Mouse (Mus musculus): ENCODE results near the gene Gm20388.

Gene Gm20388

DNA sequence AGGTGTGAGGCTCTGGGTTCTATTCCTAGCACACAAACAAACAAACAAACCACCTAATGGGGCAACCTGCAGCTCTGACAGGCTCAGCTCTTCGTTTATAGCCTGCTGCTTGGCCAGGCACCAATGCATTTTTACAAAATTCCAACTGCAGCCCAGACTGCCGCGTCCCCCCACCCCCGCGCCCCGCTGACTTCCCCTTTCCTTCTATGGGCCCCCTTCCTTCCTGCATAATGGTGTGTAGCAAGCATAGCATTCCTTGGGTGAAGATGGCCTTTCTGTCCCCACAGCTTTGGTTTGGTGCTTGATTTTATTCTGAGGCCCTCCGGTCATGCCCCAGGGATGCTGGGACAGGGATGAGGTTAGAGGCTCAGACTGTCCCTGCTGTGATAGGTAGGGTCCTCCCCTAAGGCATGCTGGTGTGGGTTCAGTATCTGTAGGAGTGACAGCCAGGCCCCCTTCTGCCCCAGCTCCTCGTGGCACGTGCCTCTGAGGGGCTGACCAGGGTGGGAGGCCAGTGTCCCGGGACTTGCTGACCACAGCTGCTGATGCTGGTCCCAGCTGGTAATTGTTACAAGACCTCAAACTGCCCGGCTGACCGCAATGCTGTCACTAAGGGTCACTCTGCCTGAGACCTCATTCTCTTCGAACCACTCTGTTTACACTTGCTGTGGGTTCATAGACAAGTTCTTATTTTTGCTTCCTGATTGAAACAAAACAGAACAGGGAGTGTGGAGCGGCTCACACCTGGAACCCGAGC, 103.8 kb downstream of the Gm20388 start:
- DNase-seq: peak; percentile 75

GRCm38 (mm10) chr8:120015916-120016315, 105.3 kb downstream of the Gm20388 start:
- no peak for DNase-seq

DNA sequence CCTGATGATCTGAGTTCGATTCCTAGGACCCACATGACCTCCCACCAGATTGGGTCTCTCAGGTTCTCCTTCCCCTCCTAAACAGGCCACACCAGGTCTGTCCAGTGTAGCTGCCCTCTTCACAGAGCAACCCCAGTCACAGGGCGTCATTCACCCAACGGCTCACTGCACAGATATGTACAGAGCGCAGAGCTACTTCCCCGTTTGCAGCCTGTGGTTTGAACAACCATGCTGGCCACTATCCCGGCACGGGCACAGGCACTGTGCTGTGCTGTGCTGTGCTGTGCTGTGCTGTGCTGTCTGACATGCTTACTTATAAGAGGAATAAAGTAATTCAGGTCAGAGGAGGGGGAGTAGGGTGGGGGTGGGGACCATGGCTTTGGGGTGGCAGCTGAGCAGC, 105.8 kb downstream of the Gm20388 start:
- no peak for DNase-seq

GRCm38 (mm10) chr8:120017349-120017748, 106.7 kb downstream of the Gm20388 start:
- DNase-seq: no peak

DNA sequence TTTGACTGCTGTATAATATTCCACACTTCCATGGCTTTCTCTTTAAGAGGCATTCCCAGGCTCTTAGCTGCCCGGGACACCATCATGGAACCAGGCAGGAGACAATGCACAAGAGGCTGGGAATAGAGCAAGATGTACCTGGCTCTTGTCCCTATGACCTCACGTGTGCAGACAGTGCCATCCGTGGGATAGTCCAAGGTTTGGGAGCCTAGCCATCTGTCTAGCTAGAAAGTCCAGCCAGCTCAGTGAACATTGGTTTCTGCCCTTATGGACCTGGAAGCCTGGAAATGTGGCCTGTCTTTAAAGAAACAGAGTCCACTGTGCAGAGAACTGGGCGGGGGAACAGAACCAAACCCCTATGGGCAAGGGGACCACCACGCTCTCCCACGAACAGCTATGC, 107.1 kb downstream of the Gm20388 start:
- DNase-seq: no peak

DNA sequence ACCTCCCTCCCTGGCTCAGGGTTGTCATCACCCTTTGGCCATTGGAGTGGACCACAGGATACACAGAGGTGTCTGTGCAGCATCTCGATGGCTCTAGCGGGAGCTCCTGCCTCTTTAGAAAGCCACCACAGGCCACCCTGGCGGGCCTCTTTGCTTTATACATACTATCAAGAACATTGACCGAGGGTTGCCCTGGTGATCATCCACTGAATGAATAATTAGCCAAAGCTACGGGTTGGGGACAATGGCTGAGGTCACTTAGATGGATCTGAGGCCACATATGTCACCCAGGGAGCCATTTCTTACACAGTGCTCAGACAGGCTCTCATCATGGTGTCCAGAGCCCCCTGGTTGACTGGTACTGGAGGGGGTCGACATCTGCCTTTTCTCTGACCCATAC, 107.7 kb downstream of the Gm20388 start:
- DNase-seq: no peak

GRCm38 (mm10) chr8:120019297-120019696, 108.7 kb downstream of the Gm20388 start:
- DNase-seq: no peak

GRCm38 (mm10) chr8:120020298-120020697, 109.7 kb downstream of the Gm20388 start:
- no peak for DNase-seq

DNA sequence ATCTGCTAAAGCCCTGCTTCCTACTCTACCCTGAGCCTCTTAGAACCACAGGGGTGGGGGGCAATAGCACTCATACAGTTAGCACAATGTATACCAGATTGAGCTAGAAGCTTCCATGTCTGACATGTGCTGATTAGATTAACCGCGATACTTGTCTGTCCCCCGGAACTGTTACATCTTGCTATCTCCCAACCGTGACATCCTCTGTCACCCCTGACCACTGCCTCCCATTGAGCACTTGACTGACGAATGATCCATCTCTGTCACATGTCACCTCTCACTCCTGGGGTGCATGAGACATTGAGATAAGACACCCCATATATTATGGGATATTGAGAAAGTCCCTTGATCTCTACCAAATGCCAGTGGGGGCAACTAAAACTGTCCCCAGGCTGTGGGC, 115.6 kb downstream of the Gm20388 start:
- no peak for DNase-seq

- no peak for DNase-seq
Measured at GRCm38 (mm10) chr8:120026991-120027390, 116.3 kb downstream of the Gm20388 start.

DNA sequence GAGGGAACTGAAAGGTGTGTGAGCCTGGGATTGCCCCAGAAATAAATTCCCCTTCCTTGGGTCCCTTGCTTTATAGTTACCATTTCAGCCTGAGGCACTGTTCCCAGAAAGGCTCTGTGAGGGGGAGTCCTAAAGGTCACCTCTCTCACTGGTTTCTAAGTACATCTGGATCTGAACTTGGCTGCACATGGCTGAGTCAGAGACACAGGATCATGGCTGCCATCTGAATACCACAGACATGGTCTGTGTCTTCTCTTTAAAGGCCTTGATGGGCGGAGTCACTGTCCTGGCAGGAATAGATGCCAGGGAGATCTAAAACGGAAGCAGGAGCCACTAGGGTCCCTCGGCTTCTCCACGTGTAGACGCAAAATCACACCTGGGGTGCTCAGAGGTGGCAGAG, 119.8 kb downstream of the Gm20388 start:
- no peak for DNase-seq

DNA sequence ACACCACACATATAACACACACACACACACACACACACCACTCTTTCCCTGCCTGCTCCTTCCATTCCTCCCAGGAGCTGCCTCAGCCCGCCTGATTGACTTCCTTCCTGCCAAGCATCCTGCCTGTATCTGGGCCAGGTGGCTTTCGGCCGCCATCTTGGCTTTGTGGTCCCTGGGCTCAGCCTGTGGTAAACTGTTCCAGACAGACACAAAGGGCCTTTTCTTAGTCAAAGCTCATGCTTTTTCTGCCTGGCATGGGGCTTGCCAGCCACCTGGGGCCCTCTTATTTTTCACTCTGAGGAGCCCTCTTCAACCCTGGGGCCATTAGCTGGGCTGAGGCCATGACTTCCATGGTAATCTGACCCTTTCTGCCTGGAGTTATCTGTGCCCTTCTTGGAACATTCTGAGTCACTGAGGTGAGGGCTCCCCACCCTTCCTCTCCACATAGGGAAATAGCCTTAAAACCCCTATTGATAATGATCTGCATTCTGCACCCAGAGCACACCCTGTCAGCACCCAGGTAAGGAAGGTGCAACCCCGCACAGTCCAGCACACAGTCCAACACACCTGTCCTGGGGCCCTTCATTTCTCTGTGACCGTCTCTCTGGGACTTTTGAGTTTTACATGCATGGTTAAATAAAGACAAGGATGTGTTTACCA, 122.0 kb downstream of the Gm20388 start:
- DNase-seq: no peak

- DNase-seq: no peak
Measured at GRCm38 (mm10) chr8:120034471-120034870, 123.8 kb downstream of the Gm20388 start.

- DNase-seq: no peak
Measured at GRCm38 (mm10) chr8:120036111-120036510, 125.5 kb downstream of the Gm20388 start.

GRCm38 (mm10) chr8:120036578-120036977, 125.9 kb downstream of the Gm20388 start:
- no peak for DNase-seq

- peak; percentile 57 for DNase-seq
Measured at GRCm38 (mm10) chr8:120037199-120037598, 126.6 kb downstream of the Gm20388 start.

- no peak for DNase-seq
Measured at GRCm38 (mm10) chr8:120037611-120038010, 127.0 kb downstream of the Gm20388 start.

- DNase-seq: no peak
Measured at GRCm38 (mm10) chr8:120038741-120039140, 128.1 kb downstream of the Gm20388 start.

DNA sequence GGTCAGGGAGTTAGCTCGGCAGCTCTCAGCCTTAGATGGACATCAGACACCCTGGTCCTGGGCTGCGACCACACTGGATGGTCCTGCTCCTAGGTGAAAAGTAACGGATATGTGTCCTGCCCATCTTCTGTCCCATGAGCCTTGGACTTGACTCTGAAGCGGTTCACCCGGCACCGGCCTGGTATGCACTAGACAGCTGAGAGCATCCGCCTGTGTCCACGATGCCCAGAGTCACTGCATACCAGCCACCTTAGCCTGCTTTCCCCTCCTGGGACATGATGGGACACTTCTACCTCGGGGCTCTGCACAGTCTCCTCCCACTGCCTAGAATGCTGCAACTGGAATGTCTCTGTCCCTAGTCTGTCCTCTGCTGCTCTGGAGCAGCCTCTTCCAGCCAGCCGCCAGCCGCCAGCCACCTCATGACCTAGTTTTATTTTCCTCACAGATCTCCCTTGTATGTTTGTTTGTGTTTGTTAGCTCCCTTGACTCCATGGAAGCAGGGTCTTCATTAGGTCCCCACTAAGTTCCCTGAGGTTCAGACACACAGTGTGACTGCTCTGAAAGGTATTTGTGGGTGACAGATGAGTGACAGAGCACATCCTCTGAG, 128.8 kb downstream of the Gm20388 start:
- DNase-seq: peak; percentile 36

GRCm38 (mm10) chr8:120040861-120041260, 130.2 kb downstream of the Gm20388 start:
- peak; percentile 64 for DNase-seq

DNA sequence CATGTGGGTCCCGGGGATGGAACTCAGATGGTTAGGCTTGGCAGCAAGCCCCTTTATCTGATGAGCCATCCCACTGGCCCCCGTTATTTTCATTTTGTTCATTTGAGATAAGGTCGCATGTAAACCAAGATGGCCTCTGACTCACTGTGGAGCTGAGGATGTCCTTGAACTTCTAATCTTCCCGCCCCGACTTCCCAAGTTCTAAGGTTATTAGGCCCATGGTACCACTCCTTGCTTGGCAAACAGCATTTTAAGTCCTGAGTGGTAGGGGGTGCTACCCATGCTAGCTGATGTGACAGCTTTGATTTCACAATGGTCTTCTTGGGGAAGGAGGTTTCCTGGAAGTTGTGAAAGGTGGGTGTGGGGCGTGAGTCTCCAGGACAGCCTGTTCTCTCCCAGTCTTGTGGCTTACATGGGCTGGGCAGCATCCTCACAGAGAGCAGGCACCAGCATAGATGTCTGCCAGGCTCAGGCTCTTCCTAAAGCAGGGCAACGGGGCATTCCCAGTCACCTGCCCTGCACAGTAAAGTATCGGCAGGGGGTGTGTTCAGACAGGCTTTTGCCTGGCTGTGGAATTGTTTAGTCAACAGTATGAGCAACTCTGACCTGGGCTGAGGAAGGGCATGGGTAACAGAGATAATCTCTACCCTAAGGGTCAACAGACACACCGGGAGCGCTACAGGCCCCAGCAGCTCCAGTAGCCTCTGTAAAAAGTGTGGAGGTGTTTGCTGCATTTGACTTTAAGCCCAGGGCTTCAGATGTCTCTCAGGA, 132.1 kb downstream of the Gm20388 start:
- DNase-seq: no peak

GRCm38 (mm10) chr8:120044907-120045306, 134.3 kb downstream of the Gm20388 start:
- no peak for DNase-seq

GRCm38 (mm10) chr8:120045471-120045870, 134.8 kb downstream of the Gm20388 start:
- no peak for DNase-seq
